Mouse (Mus musculus): ENCODE results near the gene Prdx3.

GRCm38 (mm10) chr19:60890391-60891122 is 16.2 kb upstream of the Prdx3 start:
- TF ChIP-seq CTCF (IDR thresholded peaks at IDR 0.05; ENCODE audit: control insufficient read depth, insufficient read depth, insufficient replicate concordance, low read depth, low read length) (no peak), POLR2A (IDR thresholded peaks at IDR 0.05; ENCODE audit: control insufficient read depth, low read depth, low read length) (no peak)
